Mouse (Mus musculus) hindbrain, embryonic 15.5 days (tissue): Measurements from ENCODE around the gene Hmgn1. TPM values are rescaled to one million over a fixed set of nuclear protein-coding genes. Genes with fewer than 3 reads are reported as not detected.
"Not testable (repeated sequence)": the region's sequence is repeated elsewhere in the genome, so short reads cannot be mapped to it uniquely, and the experiment has no call there.

ENCODE experiments used
- ATAC-seq: fragments of 200-750 bp; cut with Nextera tagmentation; 2 replicates; pipeline ENCODE4 v1.8.0; 2017; ENCODE audit warnings: low read depth, moderate number of reproducible peaks, moderate TSS enrichment; ENCODE audit not compliant: low FRiP score
- H3K27ac ChIP-seq: fragments of 300-500 bp; sonication (generic); replicated peaks from 2 replicates; pipeline ENCODE4 v1.5.1; 2015; ENCODE audit warnings: mild to moderate bottlenecking, inconsistent platforms
- H3K27me3 ChIP-seq: fragments of 300-500 bp; sonication (generic); 2 replicates; pipeline ENCODE4 v1.6.1; 2015; ENCODE audit warnings: control low read depth, inconsistent platforms
- H3K36me3 ChIP-seq: fragments of 300-500 bp; sonication (generic); 2 replicates; pipeline ENCODE4 v1.6.1; 2015; ENCODE audit warnings: control low read depth, inconsistent platforms
- H3K4me1 ChIP-seq: fragments of 300-500 bp; sonication (generic); replicated peaks from 2 replicates; pipeline ENCODE4 v1.6.1; 2015; ENCODE audit warnings: control low read depth, inconsistent platforms
- H3K4me2 ChIP-seq: fragments of 300-500 bp; sonication (generic); 2 replicates; pipeline ENCODE4 v1.6.1; 2015; ENCODE audit warnings: moderate library complexity, mild to moderate bottlenecking, inconsistent platforms
- H3K4me3 ChIP-seq: fragments of 300-500 bp; sonication (generic); 2 replicates; pipeline ENCODE4 v1.5.1; 2015; ENCODE audit warnings: mild to moderate bottlenecking, inconsistent platforms
- H3K9ac ChIP-seq: fragments of 300-500 bp; sonication (generic); 2 replicates; pipeline ENCODE4 v1.6.1; 2015; ENCODE audit warnings: inconsistent platforms
- H3K9me3 ChIP-seq: fragments of 300-500 bp; sonication (generic); 2 replicates; pipeline ENCODE4 v1.6.1; 2016; ENCODE audit warnings: control low read depth, inconsistent platforms
- WGBS: fragments of 180-500 bp; shearing (Covaris S2); methylation state at CpG from one replicate; pipeline ENCODE4 v1.1.7; 2015; 5-methylcytosine and 5-hydroxymethylcytosine counted together
- polyA plus RNA-seq: library from polyadenylated mRNA; unstranded; fragments of >200 nt; fragmentation: Nextera tagmentation; extraction: Ambion mirVana; gene quantifications from 2 replicates; pipeline ENCODE4 v1.2.1, GENCODE M21; 2015

Gene Hmgn1
- polyA plus RNA-seq, 1 experiment from 2014 or later: 284 TPM

- H3K27ac ChIP-seq: no peak overlapping the region
- peaks cover 10% of the 10 kb centered on the region for H3K36me3 ChIP-seq
- peaks cover 19% of the 10 kb centered on the region for H3K4me1 ChIP-seq
- no peak overlapping the region for H3K4me2 ChIP-seq
- WGBS: 88% methylated on average over 8 of the region's 8 CpGs
- ATAC-seq: no peak
- no peak overlapping the region for H3K9ac ChIP-seq
- H3K4me3 ChIP-seq: no peak overlapping the region
- no peaks in the 10 kb centered on the region for H3K9me3 ChIP-seq
- no peaks in the 10 kb centered on the region for H3K27me3 ChIP-seq
These were observed 28.5 kb upstream of the Hmgn1 start for GRCm38 (mm10) chr16:96156019-96156418.

- H3K27ac ChIP-seq: no peak overlapping the region
- no peak overlapping the region for H3K9ac ChIP-seq
- 91% methylated on average over 2 of the region's 2 CpGs for WGBS
- no peaks in the 10 kb centered on the region for H3K27me3 ChIP-seq
- no peak for ATAC-seq
- H3K4me3 ChIP-seq: no peak overlapping the region
- peaks cover 19% of the 10 kb centered on the region for H3K4me1 ChIP-seq
- no peaks in the 10 kb centered on the region for H3K9me3 ChIP-seq
- peaks cover 10% of the 10 kb centered on the region for H3K36me3 ChIP-seq
- H3K4me2 ChIP-seq: no peak overlapping the region
These were observed 26.9 kb upstream of the Hmgn1 start for GRCm38 (mm10) chr16:96154476-96154875.

GRCm38 (mm10) chr16:96151551-96151950, 24.0 kb upstream of the Hmgn1 start:
- WGBS: 23% methylated on average over 9 of the region's 9 CpGs

GRCm38 (mm10) chr16:96150995-96151394, 23.5 kb upstream of the Hmgn1 start:
- ATAC-seq: no peak
- Histone ChIP-seq H3K27me3 (no peaks in the 10 kb centered on the region), H3K4me3 (no peak overlapping the region), H3K4me2 (no peak overlapping the region), H3K9ac (no peak overlapping the region), H3K4me1 (peaks cover 26% of the 10 kb centered on the region), H3K9me3 (no peaks in the 10 kb centered on the region), H3K36me3 (peaks cover 10% of the 10 kb centered on the region), H3K27ac (no peak overlapping the region)
- 75% methylated on average over 4 of the region's 4 CpGs for WGBS

More at GRCm38 (mm10) chr16:96151551-96151950, 24.0 kb upstream of the Hmgn1 start:
- Histone ChIP-seq H3K36me3 (peaks cover 10% of the 10 kb centered on the region), H3K4me2 (no peak overlapping the region), H3K4me1 (peaks cover 21% of the 10 kb centered on the region), H3K9me3 (no peaks in the 10 kb centered on the region), H3K27ac (no peak overlapping the region), H3K9ac (no peak overlapping the region), H3K27me3 (no peaks in the 10 kb centered on the region), H3K4me3 (no peak overlapping the region)
- peak; percentile 54 for ATAC-seq

- WGBS: 71% methylated on average over 9 of the region's 9 CpGs
- Histone ChIP-seq H3K4me2 (no peak overlapping the region), H3K9me3 (no peaks in the 10 kb centered on the region), H3K27ac (no peak overlapping the region), H3K9ac (no peak overlapping the region), H3K4me1 (peaks cover 29% of the 10 kb centered on the region), H3K27me3 (no peaks in the 10 kb centered on the region), H3K4me3 (no peak overlapping the region), H3K36me3 (peaks cover 10% of the 10 kb centered on the region)
- no peak for ATAC-seq
These were observed 21.8 kb upstream of the Hmgn1 start for GRCm38 (mm10) chr16:96149311-96149710.

GRCm38 (mm10) chr16:96148834-96149233, 21.3 kb upstream of the Hmgn1 start:
- Histone ChIP-seq H3K36me3 (peaks cover 10% of the 10 kb centered on the region), H3K9ac (no peak overlapping the region), H3K4me1 (peaks cover 29% of the 10 kb centered on the region), H3K9me3 (no peaks in the 10 kb centered on the region), H3K27ac (no peak overlapping the region), H3K4me3 (no peak overlapping the region), H3K4me2 (no peak overlapping the region), H3K27me3 (no peaks in the 10 kb centered on the region)
- 79% methylated on average over 6 of the region's 6 CpGs for WGBS
- ATAC-seq: no peak

- Histone ChIP-seq H3K4me1 (peaks cover 26% of the 10 kb centered on the region), H3K9me3 (no peaks in the 10 kb centered on the region), H3K9ac (peak overlapping the region; percentile 79), H3K4me2 (peak overlapping the region; percentile 77), H3K27ac (peak overlapping the region; percentile 86), H3K36me3 (no peaks in the 10 kb centered on the region), H3K4me3 (peak overlapping the region; percentile 91), H3K27me3 (no peaks in the 10 kb centered on the region)
- no peak for ATAC-seq
- WGBS: 0% methylated on average over 5 of the region's 5 CpGs
These were observed 18.3 kb upstream of the Hmgn1 start for GRCm38 (mm10) chr16:96145814-96146213.

- Histone ChIP-seq H3K9ac (peak within 1 kb of the TSS; percentile 79), H3K27ac (peak within 1 kb of the TSS; percentile 86), H3K4me2 (peak within 1 kb of the TSS; percentile 77), H3K9me3 (no peaks in the 10 kb centered on the region), H3K27me3 (no peaks in the 10 kb centered on the region), H3K36me3 (no peaks in the 10 kb centered on the region), H3K4me1 (peaks cover 26% of the 10 kb centered on the region), H3K4me3 (peak within 1 kb of the TSS; percentile 91)
- peak; percentile 95 for ATAC-seq
- under 1% methylated on average over 68 of the region's 68 CpGs for WGBS
These were observed 17.7 kb upstream of the Hmgn1 start, which contains the start of gene Wrb for GRCm38 (mm10) chr16:96145110-96145800. TSS of gene Wrb (plus strand) at chr16:96145407.

- Histone ChIP-seq H3K4me3 (peak overlapping the region; percentile 91), H3K4me2 (peak overlapping the region; percentile 77), H3K4me1 (peaks cover 26% of the 10 kb centered on the region)
- not testable (repeated sequence) for H3K27ac ChIP-seq, H3K36me3 ChIP-seq, H3K27me3 ChIP-seq, H3K9me3 ChIP-seq, H3K9ac ChIP-seq
- peak; percentile 21; the same call in 1 of the 2 replicates for ATAC-seq
- WGBS: 24% methylated on average over 6 of the region's 6 CpGs
These were observed 17.2 kb upstream of the Hmgn1 start for GRCm38 (mm10) chr16:96144748-96145109.

GRCm38 (mm10) chr16:96128466-96128865, 937 bp upstream of the Hmgn1 start:
- Histone ChIP-seq H3K27ac (peak overlapping the region; percentile 100), H3K9ac (peak overlapping the region; percentile 86), H3K4me1 (peaks cover 31% of the 10 kb centered on the region), H3K4me2 (peak overlapping the region; percentile 92), H3K36me3 (peaks cover 20% of the 10 kb centered on the region), H3K4me3 (peak overlapping the region; percentile 90), H3K27me3 (no peaks in the 10 kb centered on the region), H3K9me3 (no peaks in the 10 kb centered on the region)
- ATAC-seq: no peak
- 2% methylated on average over 9 of the region's 9 CpGs for WGBS

- H3K27ac ChIP-seq: peak overlapping the region; percentile 100
- H3K36me3 ChIP-seq: peaks cover 32% of the 10 kb centered on the region
- no peaks in the 10 kb centered on the region for H3K9me3 ChIP-seq
- peak overlapping the region; percentile 90 for H3K4me3 ChIP-seq
- H3K9ac ChIP-seq: peak overlapping the region; percentile 86
- peak overlapping the region; percentile 92 for H3K4me2 ChIP-seq
- H3K4me1 ChIP-seq: peaks cover 31% of the 10 kb centered on the region
- peak; percentile 73 for ATAC-seq
- 0% methylated on average over 33 of the region's 52 CpGs for WGBS
- no peaks in the 10 kb centered on the region for H3K27me3 ChIP-seq
These were observed 257 bp downstream of the Hmgn1 start for GRCm38 (mm10) chr16:96127288-96127656.

GRCm38 (mm10) chr16:96126684-96127171, 801 bp downstream of the Hmgn1 start:
- no peak for ATAC-seq
- Histone ChIP-seq H3K9ac (peak overlapping the region; percentile 86), H3K36me3 (peaks cover 33% of the 10 kb centered on the region), H3K9me3 (no peaks in the 10 kb centered on the region), H3K4me1 (peaks cover 31% of the 10 kb centered on the region), H3K27me3 (no peaks in the 10 kb centered on the region), H3K4me3 (peak overlapping the region; percentile 90), H3K4me2 (peak overlapping the region; percentile 92), H3K27ac (peak overlapping the region; percentile 100)
- WGBS: 5% methylated on average over 19 of the region's 19 CpGs
